Mouse (Mus musculus): ENCODE measurements around the gene Shmt2. TPM values are rescaled to one million over a fixed set of nuclear protein-coding genes. Genes with fewer than 3 reads are reported as not detected.

Shmt2 gene
- total RNA-seq, 2 experiments from 2014 or later: 91.3 to 100 TPM

DNA sequence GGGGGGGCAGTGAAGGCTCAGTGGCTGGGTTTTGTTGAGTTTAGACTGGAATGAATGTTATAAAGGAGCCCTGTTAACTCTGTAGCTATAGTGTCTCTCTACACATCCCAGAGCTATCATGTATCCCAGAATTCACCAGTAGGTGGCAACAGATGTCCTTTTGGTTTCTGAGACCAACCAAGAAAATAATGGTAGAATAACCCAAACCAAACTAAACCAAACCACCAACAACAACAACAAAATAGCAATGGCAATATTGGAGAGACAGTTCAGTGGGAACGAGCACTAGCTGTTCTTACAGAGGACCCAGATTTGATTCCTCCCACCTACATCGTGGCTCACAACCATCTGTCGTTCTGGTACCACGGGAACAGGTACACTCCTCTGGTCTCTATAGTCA, 43.1 kb downstream of the Shmt2 start:
- ATAC-seq (replicated peaks; ENCODE audit: poor library complexity): peak; percentile 42; the same call in 1 of the 2 replicates

DNA sequence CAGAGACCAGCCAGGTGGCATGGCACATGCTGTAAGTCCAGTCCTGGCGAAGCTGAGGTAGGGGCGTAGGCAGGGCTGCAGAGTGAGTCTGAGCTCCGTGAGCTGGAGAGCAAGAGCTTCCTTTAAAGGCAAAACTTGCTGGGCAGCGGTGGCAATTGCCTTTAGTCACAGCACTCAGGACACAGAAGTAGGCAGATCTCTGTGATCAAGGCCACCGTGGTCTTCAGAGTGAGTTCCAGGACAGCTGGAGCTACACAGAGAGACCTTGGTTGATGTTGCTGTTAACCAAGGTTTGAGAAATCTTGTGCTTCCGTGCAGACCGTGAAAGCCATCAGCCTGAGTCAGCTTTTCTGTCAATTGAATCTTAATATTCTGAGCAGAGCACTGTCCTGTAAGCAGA, 44.9 kb downstream of the Shmt2 start:
- ATAC-seq (replicated peaks; ENCODE audit: poor library complexity): no peak

DNA sequence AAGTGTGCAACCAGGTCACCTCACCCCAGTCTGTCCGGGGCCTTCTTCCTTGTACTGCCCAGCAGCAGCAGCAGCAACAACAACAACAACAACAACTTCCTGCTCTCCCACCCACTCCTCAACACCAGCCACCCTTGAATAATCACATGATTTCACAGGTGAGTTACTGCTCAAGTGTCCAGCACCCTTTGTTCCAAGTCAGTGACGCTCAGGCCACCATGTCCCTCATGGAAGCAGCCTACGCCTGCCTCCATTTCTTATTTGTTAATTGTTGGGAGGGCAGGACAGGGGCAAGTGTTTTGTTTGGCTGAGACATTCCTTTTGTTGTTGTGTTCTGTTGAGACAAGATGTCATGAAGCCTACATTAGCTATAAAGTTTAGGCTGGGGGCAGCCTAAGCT, 45.7 kb downstream of the Shmt2 start:
- no peak for ATAC-seq (replicated peaks; ENCODE audit: poor library complexity)

GRCm38 (mm10) chr10:127475175-127475574, 47.1 kb downstream of the Shmt2 start:
- ATAC-seq (replicated peaks; ENCODE audit: poor library complexity): no peak

DNA sequence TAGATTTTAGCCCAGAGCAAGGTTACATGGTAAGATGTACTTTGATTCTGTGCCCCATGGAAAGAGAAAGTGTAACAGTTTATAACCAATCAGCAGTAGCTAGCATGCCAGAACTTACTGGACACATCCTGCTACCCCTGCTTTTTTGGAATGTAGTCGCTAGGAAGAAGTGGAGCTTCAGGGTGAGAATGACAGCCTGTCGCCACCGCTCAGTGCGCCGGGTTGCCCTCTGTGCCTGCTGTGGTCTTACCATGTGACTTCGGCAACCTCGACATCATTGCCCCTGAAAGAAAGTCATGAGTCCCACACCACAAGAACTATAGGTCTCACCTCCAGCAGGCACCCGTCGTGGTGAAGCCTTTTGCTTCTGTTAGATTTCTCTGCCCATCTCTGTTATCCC, 49.5 kb downstream of the Shmt2 start:
- ATAC-seq (replicated peaks; ENCODE audit: poor library complexity): no peak

DNA sequence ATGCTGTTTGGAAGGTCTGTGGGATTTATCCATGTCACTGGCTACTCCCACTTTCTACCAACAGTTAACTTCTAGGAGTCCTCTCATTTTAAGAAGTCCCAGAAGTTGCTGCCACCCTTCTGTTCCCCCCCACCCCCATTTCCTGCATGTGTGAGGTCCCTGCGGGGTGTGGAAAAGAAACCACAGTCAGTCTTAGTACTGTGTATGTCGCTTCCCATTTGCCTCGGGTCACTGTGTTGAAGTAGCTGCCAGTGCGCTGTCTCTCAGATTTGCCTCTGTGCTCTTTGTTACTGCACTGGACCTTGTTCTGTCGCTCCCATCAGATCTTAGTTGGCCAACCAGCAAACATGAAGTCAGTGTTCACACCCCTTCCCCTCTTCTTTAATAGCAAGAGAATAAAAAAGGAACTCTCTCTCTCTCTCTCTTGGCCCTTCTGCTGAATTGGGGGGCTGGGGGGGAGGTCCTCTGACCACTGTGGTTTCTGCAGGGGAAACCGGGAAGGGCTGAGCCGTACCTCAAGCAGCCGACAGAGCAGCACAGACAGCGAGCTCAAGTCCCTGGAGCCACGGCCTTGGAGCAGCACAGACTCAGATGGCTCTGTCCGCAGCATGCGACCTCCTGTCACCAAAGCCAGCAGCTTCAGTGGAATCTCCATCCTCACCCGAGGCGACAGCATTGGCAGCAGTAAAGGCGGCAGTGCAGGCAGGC, 50.8 kb downstream of the Shmt2 start:
- ATAC-seq (replicated peaks; ENCODE audit: poor library complexity): peak; percentile 83

Other genes starting within 250 kb of the Shmt2 start
- 41.9 and 44.0 TPM in 2 replicates for gene Mbd6, start 233.4 kb downstream of the Shmt2 start, total RNA-seq (2015)
- 4.1 and 6.8 TPM in 2 replicates for gene Mbd6, start 233.4 kb downstream of the Shmt2 start, total RNA-seq (2017)
- gene Mars, start 210.7 kb downstream of the Shmt2 start, total RNA-seq (2015): 88.3 and 93.1 TPM in 2 replicates
- gene Mars, start 210.7 kb downstream of the Shmt2 start, total RNA-seq (2017): 196 and 210 TPM in 2 replicates
- 37.1 and 38.0 TPM in 2 replicates for gene Arhgap9, start 200.5 kb downstream of the Shmt2 start, total RNA-seq (2015)
- 37.3 and 39.5 TPM in 2 replicates for gene Arhgap9, start 200.5 kb downstream of the Shmt2 start, total RNA-seq (2017)
- gene Gli1, start 180.5 kb downstream of the Shmt2 start, total RNA-seq (2015): not detected in 2 replicates
- not detected in 2 replicates for gene Gli1, start 180.5 kb downstream of the Shmt2 start, total RNA-seq (2017)
- 0.02 TPM in 1 of 2 replicates, not detected in the other for gene Inhbe, start 168.0 kb downstream of the Shmt2 start, total RNA-seq (2015)
- gene Inhbe, start 168.0 kb downstream of the Shmt2 start, total RNA-seq (2017): not detected in 2 replicates
- not detected in 2 replicates for gene Inhbc, start 152.0 kb downstream of the Shmt2 start, total RNA-seq (2015)
- not detected in 2 replicates for gene Inhbc, start 152.0 kb downstream of the Shmt2 start, total RNA-seq (2017)
- 61.4 and 90.3 TPM in 2 replicates for gene R3hdm2, start 142.1 kb downstream of the Shmt2 start, total RNA-seq (2015)
- gene R3hdm2, start 142.1 kb downstream of the Shmt2 start, total RNA-seq (2017): 37.4 TPM in 2 replicates
- 0.20 and 0.25 TPM in 2 replicates for gene Stac3, start 20.8 kb downstream of the Shmt2 start, total RNA-seq (2015)
- gene Stac3, start 20.8 kb downstream of the Shmt2 start, total RNA-seq (2017): 1.1 TPM in 1 of 2 replicates, not detected in the other
- gene Ndufa4l2, start 7.5 kb downstream of the Shmt2 start, total RNA-seq (2015): not detected in 2 replicates
- gene Ndufa4l2, start 7.5 kb downstream of the Shmt2 start, total RNA-seq (2017): not detected in 2 replicates
- not detected in 2 replicates for gene Nxph4, start 12.1 kb upstream of the Shmt2 start, total RNA-seq (2015)
- not detected in 2 replicates for gene Nxph4, start 12.1 kb upstream of the Shmt2 start, total RNA-seq (2017)
- gene Lrp1, start 98.7 kb upstream of the Shmt2 start, total RNA-seq (2015): 9.8 and 10.0 TPM in 2 replicates
- gene Lrp1, start 98.7 kb upstream of the Shmt2 start, total RNA-seq (2017): 4.5 and 7.3 TPM in 2 replicates
- gene Stat6, start 120.5 kb upstream of the Shmt2 start, total RNA-seq (2015): 27.3 and 29.6 TPM in 2 replicates
- 38.9 and 42.7 TPM in 2 replicates for gene Stat6, start 120.5 kb upstream of the Shmt2 start, total RNA-seq (2017)
- gene Nemp1, start 144.5 kb upstream of the Shmt2 start, total RNA-seq (2015): 15.7 and 19.8 TPM in 2 replicates
- gene Nemp1, start 144.5 kb upstream of the Shmt2 start, total RNA-seq (2017): 17.8 and 25.3 TPM in 2 replicates
- gene Nab2, start 146.1 kb upstream of the Shmt2 start, total RNA-seq (2015): 2.4 and 2.6 TPM in 2 replicates
- 3.4 and 5.2 TPM in 2 replicates for gene Nab2, start 146.1 kb upstream of the Shmt2 start, total RNA-seq (2017)
- gene Myo1a, start 182.7 kb upstream of the Shmt2 start, total RNA-seq (2015): 0.15 TPM in 1 of 2 replicates, not detected in the other
- 0.03 and 0.37 TPM in 2 replicates for gene Myo1a, start 182.7 kb upstream of the Shmt2 start, total RNA-seq (2017)
- gene Tac2, start 202.0 kb upstream of the Shmt2 start, total RNA-seq (2015): 1.2 TPM in 1 of 2 replicates, not detected in the other
- not detected in 2 replicates for gene Tac2, start 202.0 kb upstream of the Shmt2 start, total RNA-seq (2017)
- 4.7 and 5.1 TPM in 2 replicates for gene Zbtb39, start 217.1 kb upstream of the Shmt2 start, total RNA-seq (2015)
- 2.0 and 3.0 TPM in 2 replicates for gene Zbtb39, start 217.1 kb upstream of the Shmt2 start, total RNA-seq (2017)
- not detected in 2 replicates for gene Gpr182, start 229.3 kb upstream of the Shmt2 start, total RNA-seq (2015)
- gene Gpr182, start 229.3 kb upstream of the Shmt2 start, total RNA-seq (2017): not detected in 2 replicates
- gene Rdh1, start 237.3 kb upstream of the Shmt2 start, total RNA-seq (2015): not detected in 2 replicates
- not detected in 2 replicates for gene Rdh1, start 237.3 kb upstream of the Shmt2 start, total RNA-seq (2017)
- not detected in 2 replicates for gene Rdh16f1, start 237.3 kb upstream of the Shmt2 start, total RNA-seq (2015)
- not detected in 2 replicates for gene Rdh16f1, start 237.3 kb upstream of the Shmt2 start, total RNA-seq (2017)

Measured in megakaryocyte progenitor cell, adult 5-6 weeks (primary cell).